8 mouse cellular contexts compared by ENCODE assay signal in the genomic region with DNA sequence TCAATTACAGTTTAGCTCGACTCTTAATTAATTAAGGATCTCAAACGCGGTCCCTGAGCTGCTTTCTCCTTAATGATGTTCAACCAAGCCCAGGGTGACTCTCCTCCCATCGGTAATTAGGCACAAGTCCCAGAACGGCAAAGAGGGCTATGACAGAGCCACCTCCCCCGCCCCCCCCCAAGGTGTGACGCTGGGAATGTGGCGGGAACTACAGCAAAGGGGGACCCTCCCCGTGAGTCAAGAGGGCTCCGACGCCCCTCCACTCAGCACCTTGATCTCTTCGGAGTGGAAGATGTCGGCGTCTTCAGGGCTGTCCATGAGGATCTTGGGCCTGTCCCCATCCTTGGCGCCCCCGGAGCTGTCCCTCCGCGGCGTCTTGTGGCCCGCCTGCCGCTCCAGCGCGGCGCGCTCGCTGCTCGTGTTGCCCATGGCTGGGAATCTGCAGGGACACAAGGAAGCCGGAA. TPM values are rescaled to one million over a fixed set of nuclear protein-coding genes. Genes with fewer than 3 reads are reported as not detected.
DNase-seq lines count a peak whose midpoint lies in the region; ATAC-seq and TF ChIP-seq lines count a peak whose summit lies in the region.

No protein-coding gene starts in this region.

- no peak for TF ChIP-seq CTCF in liver, postnatal 0 days (IDR thresholded peaks at IDR 0.05; ENCODE audit: low read depth)

- H3K4me2 ChIP-seq in heart, embryonic 11.5 days, result peak overlapping the region; percentile 68
- H3K4me2 ChIP-seq in liver, postnatal 0 days (ENCODE audit: low read depth, low read length), result peak overlapping the region; percentile 78

- peaks cover 27% of the 10 kb centered on the region for H3K4me1 ChIP-seq in heart, embryonic 11.5 days (ENCODE audit: control insufficient read depth, insufficient read depth, low read length)
- peaks cover 5 to 14% of the 10 kb centered on the region in 2 experiments; a peak in 3 of 4 replicates for H3K4me1 ChIP-seq in ES-E14 (ENCODE audit: control insufficient read depth in 2 of 2, insufficient read depth in 2 of 2, low read length in 2 of 2, poor library complexity in 1 of 2)
- H3K4me1 ChIP-seq in hindbrain, embryonic 10.5 days (replicated peaks), result peaks cover 22% of the 10 kb centered on the region
- H3K4me1 ChIP-seq in liver, postnatal 0 days (ENCODE audit: insufficient read depth), result peaks cover 54% of the 10 kb centered on the region

- H3K36me3 ChIP-seq in heart, embryonic 11.5 days (ENCODE audit: control insufficient read depth, insufficient read depth, low read length), result peaks cover 12% of the 10 kb centered on the region
- peaks cover 27% of the 10 kb centered on the region for H3K36me3 ChIP-seq in ES-E14 (ENCODE audit: control insufficient read depth, insufficient read depth, low read length, poor library complexity, severe bottlenecking)
- H3K36me3 ChIP-seq in hindbrain, embryonic 10.5 days, result peaks cover 39% of the 10 kb centered on the region
- H3K36me3 ChIP-seq in liver, postnatal 0 days (replicated peaks; ENCODE audit: insufficient read depth, low read length), result peaks cover 33% of the 10 kb centered on the region

- H3K27me3 ChIP-seq in heart, embryonic 11.5 days (ENCODE audit: control insufficient read depth, insufficient read depth, low read length), result no peaks in the 10 kb centered on the region
- H3K27me3 ChIP-seq in hindbrain, embryonic 10.5 days (ENCODE audit: insufficient read depth, poor library complexity, severe bottlenecking), result no peaks in the 10 kb centered on the region
- H3K27me3 ChIP-seq in liver, postnatal 0 days (ENCODE audit: insufficient read depth, low read length), result no peaks in the 10 kb centered on the region

- peak overlapping the region; percentile 82 for H3K27ac ChIP-seq in heart, embryonic 11.5 days (ENCODE audit: low read depth, low read length)
- peak overlapping the region; percentile 35; the same call in 1 of the 2 replicates for H3K27ac ChIP-seq in ES-E14 (ENCODE audit: insufficient read depth, low read depth, low read length, poor library complexity, severe bottlenecking)
- H3K27ac ChIP-seq in hindbrain, embryonic 10.5 days, result peak overlapping the region; percentile 89
- peak overlapping the region; percentile 96 for H3K27ac ChIP-seq in liver, postnatal 0 days (ENCODE audit: low read depth)

- peak overlapping the region; percentile 86 for H3K9ac ChIP-seq in heart, embryonic 11.5 days (ENCODE audit: low read depth, low read length)
- peak overlapping the region; percentile 90 for H3K9ac ChIP-seq in ES-E14 (ENCODE audit: insufficient read depth, low read depth, low read length, poor library complexity, severe bottlenecking)
- H3K9ac ChIP-seq in liver, postnatal 0 days (replicated peaks), result peak overlapping the region; percentile 92

- no peaks in the 10 kb centered on the region for H3K9me3 ChIP-seq in heart, embryonic 11.5 days (replicated peaks; ENCODE audit: control insufficient read depth, low read length)
- H3K9me3 ChIP-seq in ES-E14 (ENCODE audit: control insufficient read depth, insufficient read depth, low read depth, low read length), result no peaks in the 10 kb centered on the region
- no peaks in the 10 kb centered on the region for H3K9me3 ChIP-seq in hindbrain, embryonic 10.5 days
- H3K9me3 ChIP-seq in liver, postnatal 0 days (ENCODE audit: low read length), result no peaks in the 10 kb centered on the region

- DNase-seq in heart, postnatal 14 days, result no peak
- no peak for DNase-seq in ES-E14 (ENCODE audit: low read depth, low spot score)
- no peak for DNase-seq in hindbrain, embryonic 10.5 days (ENCODE audit: low spot score)
- peak; percentile 69 for DNase-seq in liver, postnatal 0 days
- DNase-seq in urinary bladder, adult 2 months (ENCODE audit: low spot score), result no peak
- no peak for DNase-seq in right cerebral cortex, postnatal 4 days
- no peak for DNase-seq in embryo, embryonic 11 days

- intact Hi-C loops in heart, postnatal 14 days (cut with DNase I), result loop anchor here (5.0 to 10.0 kb wide), 3 partner anchors 47 to 461 kb away; no protein-coding TSS in a partner anchor

- in situ Hi-C loops in ES-E14 (cut with MboI; ENCODE audit: low sequenced_read_pairs in 2 of 2, unreplicated experiment in 2 of 2), result no loop called here

- under 1% methylated on average over 28 of the region's 28 CpGs for WGBS in heart, embryonic 11.5 days (ENCODE audit: insufficient replicate concordance)
- WGBS in hindbrain, embryonic 10.5 days, result under 1% methylated on average over 28 of the region's 28 CpGs
- WGBS in liver, postnatal 0 days (ENCODE audit: insufficient replicate concordance), result under 1% methylated on average over 28 of the region's 28 CpGs

- TF ChIP-seq EP300 in liver, postnatal 0 days (IDR thresholded peaks at IDR 0.05; ENCODE audit: low read depth), result no peak

- ATAC-seq in heart, embryonic 11.5 days (replicated peaks; ENCODE audit: insufficient number of reproducible peaks, low FRiP score, low TSS enrichment), result peak; percentile 20; the same call in 1 of the 2 replicates
- ATAC-seq in liver, postnatal 0 days, result peak; percentile 7; the same call in 1 of the 2 replicates

- peak overlapping the region; percentile 77 for H3K4me3 ChIP-seq in heart, embryonic 11.5 days (ENCODE audit: low read depth, low read length)
- H3K4me3 ChIP-seq in ES-E14 (ENCODE audit: insufficient read depth in 1 of 2, low read depth in 1 of 2, low read length in 2 of 2, poor library complexity in 1 of 2, severe bottlenecking in 1 of 2), result peak overlapping the region; percentile 72 to 82
- peak overlapping the region; percentile 89 for H3K4me3 ChIP-seq in hindbrain, embryonic 10.5 days
- peak overlapping the region; percentile 95 for H3K4me3 ChIP-seq in liver, postnatal 0 days (ENCODE audit: low read depth, low read length)

TF ChIP-seq in ES-E14, 5 proteins besides CTCF, POLR2A, EP300 and RAD21:
- TF ChIP-seq ZNF384 (IDR thresholded peaks at IDR 0.05; ENCODE audit: low read depth, low read length), result no peak
- TF ChIP-seq CHD2 (IDR thresholded peaks at IDR 0.05; ENCODE audit: low read depth, low read length), result no peak
- TF ChIP-seq ZC3H11A (IDR thresholded peaks at IDR 0.05; ENCODE audit: borderline replicate concordance, low read depth, low read length), result no peak
- TF ChIP-seq MAFK (IDR thresholded peaks at IDR 0.05; ENCODE audit: insufficient read depth, low read depth, low read length), result no peak
- no peak for TF ChIP-seq HCFC1 (IDR thresholded peaks at IDR 0.05; ENCODE audit: borderline replicate concordance, insufficient read depth, low read length)

RNA-seq across cellular contexts. Expression of gene Prkab1, which starts 0.5 kb away (rescaled TPM):
- polyA plus RNA-seq in heart, embryonic 11.5 days (2014; fragmentation: Nextera tagmentation; extraction: Ambion mirVana), result 50.1 and 54.1 TPM in 2 replicates
- total RNA-seq in heart, postnatal 14 days (2021), result 10 to 100 TPM; 49.4 to 59.4 TPM
- total RNA-seq in ES-E14 (2012; rRNA removed), result 21.2 and 22.8 TPM in 2 replicates
- 68.3 and 72.0 TPM in 2 replicates for polyA plus RNA-seq in hindbrain, embryonic 10.5 days (2016; fragmentation: Nextera tagmentation; extraction: Ambion mirVana)
- polyA plus RNA-seq in liver, postnatal 0 days (2015; fragmentation: Nextera tagmentation; extraction: Ambion mirVana), result 51.6 and 51.8 TPM in 2 replicates
- polyA plus RNA-seq in urinary bladder, adult 2 months (2012; rRNA removed), result 104 and 109 TPM in 2 replicates

RNA-seq across cellular contexts. Expression of gene Tmem233, which starts 59.2 kb away (rescaled TPM):
- polyA plus RNA-seq in heart, embryonic 11.5 days (2014; fragmentation: Nextera tagmentation; extraction: Ambion mirVana), result not detected in 2 replicates
- not detected for total RNA-seq in heart, postnatal 14 days (2021)
- 0.21 TPM in 1 of 2 replicates, not detected in the other for total RNA-seq in ES-E14 (2012; rRNA removed)
- polyA plus RNA-seq in hindbrain, embryonic 10.5 days (2016; fragmentation: Nextera tagmentation; extraction: Ambion mirVana), result not detected in 2 replicates
- polyA plus RNA-seq in liver, postnatal 0 days (2015; fragmentation: Nextera tagmentation; extraction: Ambion mirVana), result not detected in 2 replicates
- 0.08 and 0.09 TPM in 2 replicates for polyA plus RNA-seq in urinary bladder, adult 2 months (2012; rRNA removed)

Comparison
In these comparisons a context has a peak if more than half of its experiments do, and no peak if none do; other contexts are left out.
1. H3K27ac ChIP-seq: peak in every context shown above with its lines; median percentile 96 in liver, postnatal 0 days; 89 in hindbrain, embryonic 10.5 days; 82 in heart, embryonic 11.5 days; 35 in ES-E14.